Mouse (Mus musculus) lung, adult 18-20 months (tissue): ENCODE results near the gene Hoxa6.

ENCODE experiments used
- DNase-seq, 2 experiments: peaks; one replicate each; pipeline ENCODE4 v3.0.0; 2022; ENCODE audit warnings: mixed read lengths in 2 of 2

The Hoxa6 gene

GRCm38 (mm10) chr6:52213119-52213986 is 4.8 kb upstream of the Hoxa6 start, which contains the start of the genes Hoxa3 and Gm28308:
Gene Hoxa3 (minus strand): TSS chr6:52213336.
Gene Gm28308 (minus strand): TSS chr6:52213339.
- DNase-seq: peak in 1 of 2 experiments; percentile 32

- DNase-seq: peak in 1 of 2 experiments; percentile 15
Observed at GRCm38 (mm10) chr6:52212556-52213118, 4.1 kb upstream of the Hoxa6 start.

GRCm38 (mm10) chr6:52211961-52212360 is 3.4 kb upstream of the Hoxa6 start:
- peak in 1 of 2 experiments; percentile 11 for DNase-seq

- DNase-seq: peak; percentile 70 to 72
Observed at GRCm38 (mm10) chr6:52211170-52211935, 2.8 kb upstream of the Hoxa6 start.

- DNase-seq: no peak
Observed at GRCm38 (mm10) chr6:52209685-52210046, 1.1 kb upstream of the Hoxa6 start.

GRCm38 (mm10) chr6:52208868-52209684 is 554 bp upstream of the Hoxa6 start:
- DNase-seq: peak in 1 of 2 experiments; percentile 8

- no peak for DNase-seq
Observed at GRCm38 (mm10) chr6:52207684-52207976, 892 bp downstream of the Hoxa6 start.

GRCm38 (mm10) chr6:52206882-52207683 is 1.4 kb downstream of the Hoxa6 start:
- peak in 1 of 2 experiments; percentile 3 for DNase-seq

- DNase-seq: peak in 1 of 2 experiments; percentile 4
Observed at GRCm38 (mm10) chr6:52205638-52206621, 2.6 kb downstream of the Hoxa6 start.

- DNase-seq: peak in 1 of 2 experiments; percentile 2
Observed at GRCm38 (mm10) chr6:52205221-52205620, 3.3 kb downstream of the Hoxa6 start.

- DNase-seq: peak; percentile 81 to 88
Observed at GRCm38 (mm10) chr6:52204050-52204752, 4.3 kb downstream of the Hoxa6 start, which contains the start of gene Hoxa5. Gene Hoxa5 (minus strand): TSS chr6:52204587.

GRCm38 (mm10) chr6:52203371-52204049 is 5.0 kb downstream of the Hoxa6 start:
- DNase-seq: peak in 1 of 2 experiments; percentile 27

- no peak for DNase-seq
Observed at GRCm38 (mm10) chr6:52203121-52203370, 5.5 kb downstream of the Hoxa6 start.

GRCm38 (mm10) chr6:52202362-52203120 is 6.0 kb downstream of the Hoxa6 start:
- peak in 1 of 2 experiments; percentile 4 for DNase-seq

GRCm38 (mm10) chr6:52201269-52201668 is 7.3 kb downstream of the Hoxa6 start:
- peak in 1 of 2 experiments; percentile 3 for DNase-seq

GRCm38 (mm10) chr6:52200751-52201250 is 7.7 kb downstream of the Hoxa6 start:
- DNase-seq: no peak

- peak in 1 of 2 experiments; percentile 32 for DNase-seq
Observed at GRCm38 (mm10) chr6:52200073-52200750, 8.3 kb downstream of the Hoxa6 start.

GRCm38 (mm10) chr6:52197271-52197670 is 11.3 kb downstream of the Hoxa6 start:
- DNase-seq: peak; percentile 71 to 80
